Mouse (Mus musculus) layer of hippocampus, adult 9-10 months (tissue): ENCODE data around the gene Car15.
A peak's percentile ranks its signal among the peaks of the same experiment; 100 is the strongest.

Experiments used
- DNase-seq: peaks from one replicate; pipeline ENCODE4 v3.0.0; 2022; ENCODE audit warnings: low spot score

The Car15 gene

DNA sequence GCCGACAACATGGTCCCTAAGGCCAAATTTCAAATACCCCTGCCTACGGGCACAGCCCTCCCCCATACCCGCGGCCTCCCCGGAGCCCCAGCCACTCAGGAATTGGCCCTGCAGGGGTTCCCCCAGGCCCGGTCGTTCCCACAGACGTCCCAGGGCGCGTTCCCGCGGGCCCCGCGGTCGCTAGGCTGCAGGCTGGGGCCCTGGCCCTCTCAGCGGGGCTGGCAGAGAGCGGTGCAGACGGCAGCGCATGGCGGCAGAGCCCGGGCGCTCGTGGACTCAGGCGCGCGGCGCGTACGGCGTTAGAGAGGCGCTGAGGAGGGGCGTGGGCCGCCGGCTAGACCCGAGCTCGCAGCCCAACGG, 4.9 kb downstream of the Car15 start:
- DNase-seq, result no peak

- DNase-seq, result no peak
Observed at GRCm38 (mm10) chr16:17832821-17833220, 5.3 kb downstream of the Car15 start, which contains the start of gene B830017H08Rik. Gene B830017H08Rik, plus strand, starts transcription at chr16:17833121.

DNA sequence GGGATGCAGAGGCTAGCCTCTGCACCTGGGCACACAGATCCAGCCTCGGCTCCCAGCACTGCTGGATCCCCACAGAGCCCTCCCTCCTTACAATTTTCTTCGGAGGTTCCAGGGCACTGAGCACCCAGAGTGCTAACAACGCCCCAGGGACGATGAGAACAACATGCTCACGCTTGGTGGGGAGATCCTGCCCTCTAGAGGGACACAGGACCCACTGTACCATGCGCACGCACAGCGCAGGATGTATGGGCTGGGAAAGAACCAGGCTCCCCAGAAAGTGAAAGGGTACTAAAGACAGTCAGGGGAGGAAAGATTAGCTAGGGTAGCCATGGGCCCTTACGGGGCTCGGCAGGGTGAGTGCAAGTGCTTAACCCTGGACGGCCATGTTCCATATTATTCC, 6.4 kb downstream of the Car15 start:
- DNase-seq, result no peak

DNA sequence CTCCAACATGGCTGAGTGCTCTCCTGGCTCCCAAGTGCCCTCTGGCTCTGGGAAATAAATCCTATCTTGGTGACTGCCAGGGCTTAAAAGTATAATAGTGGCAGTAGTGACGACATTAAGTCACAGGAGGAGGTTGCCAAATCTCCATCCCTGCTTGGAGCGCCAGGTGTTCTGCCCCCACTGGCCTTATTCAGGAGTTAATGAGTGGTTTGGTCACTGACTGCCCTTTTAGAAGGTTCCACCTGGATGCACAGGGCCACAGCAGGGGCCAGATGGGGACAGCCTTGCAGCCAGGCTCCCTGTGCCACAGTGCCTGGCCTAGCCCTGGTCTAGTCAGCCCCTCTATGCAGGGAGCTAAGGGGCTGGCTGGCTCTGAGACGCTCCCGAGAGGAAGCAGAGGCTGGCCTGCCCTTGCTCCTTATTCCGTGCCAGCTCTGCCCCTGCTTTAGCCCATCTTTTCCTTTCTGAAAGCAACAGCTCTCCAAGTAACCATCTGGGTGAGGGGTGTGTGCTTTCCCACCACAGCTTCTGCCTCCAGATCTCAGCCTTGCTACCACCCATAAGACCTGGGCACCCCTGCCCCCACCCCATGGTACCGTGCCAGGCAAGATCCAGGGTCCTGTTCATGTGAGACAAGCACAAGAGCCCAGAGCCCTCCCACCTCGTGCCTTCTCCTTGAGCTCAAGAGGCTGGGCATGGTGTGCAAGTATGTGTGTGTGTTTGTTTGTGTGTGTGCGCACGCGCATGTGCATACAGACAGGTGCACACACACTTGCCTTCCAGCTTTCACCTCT, 7.6 kb downstream of the Car15 start:
- no peak for DNase-seq

DNA sequence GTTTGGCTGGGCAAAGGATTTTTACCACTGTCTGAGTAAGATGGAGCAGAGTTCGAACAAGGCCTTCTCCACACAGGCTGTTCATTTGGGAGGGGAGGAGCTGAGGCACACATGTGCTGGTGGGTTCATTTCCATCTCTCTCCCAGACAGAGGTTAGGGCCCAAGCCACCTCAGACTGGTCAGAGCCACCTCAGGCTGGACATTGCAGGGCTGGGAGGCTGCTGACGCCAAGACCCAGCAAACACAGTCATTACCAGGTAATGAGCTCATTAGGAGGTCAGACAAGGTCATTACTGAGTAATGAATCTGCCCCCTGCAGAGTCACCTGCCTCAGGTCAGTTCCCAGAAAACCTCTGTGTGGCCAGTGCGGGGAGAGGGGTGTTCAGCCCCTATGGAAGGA, 9.3 kb downstream of the Car15 start:
- DNase-seq, result no peak

DNA sequence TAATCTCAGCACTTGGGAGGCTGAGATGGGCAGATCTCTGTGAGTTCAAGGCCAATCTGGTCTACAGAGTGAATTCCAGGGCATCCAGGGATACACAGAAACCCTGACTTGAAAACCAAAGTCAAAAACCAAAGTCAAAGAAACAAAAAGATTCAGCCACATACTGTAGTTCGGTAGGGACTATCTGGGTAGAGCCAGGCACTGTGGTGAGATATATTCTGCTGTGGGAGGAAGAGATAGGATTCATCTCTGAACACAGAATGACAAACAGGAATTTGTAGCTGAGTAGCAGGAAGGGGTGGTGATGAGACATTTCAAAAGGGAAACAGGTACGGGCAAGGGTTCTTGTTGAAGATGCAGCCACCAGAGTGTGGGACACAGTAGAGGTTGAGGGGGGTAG, 9.9 kb downstream of the Car15 start:
- no peak for DNase-seq

GRCm38 (mm10) chr16:17826500-17826899, 11.7 kb downstream of the Car15 start:
- no peak for DNase-seq

DNA sequence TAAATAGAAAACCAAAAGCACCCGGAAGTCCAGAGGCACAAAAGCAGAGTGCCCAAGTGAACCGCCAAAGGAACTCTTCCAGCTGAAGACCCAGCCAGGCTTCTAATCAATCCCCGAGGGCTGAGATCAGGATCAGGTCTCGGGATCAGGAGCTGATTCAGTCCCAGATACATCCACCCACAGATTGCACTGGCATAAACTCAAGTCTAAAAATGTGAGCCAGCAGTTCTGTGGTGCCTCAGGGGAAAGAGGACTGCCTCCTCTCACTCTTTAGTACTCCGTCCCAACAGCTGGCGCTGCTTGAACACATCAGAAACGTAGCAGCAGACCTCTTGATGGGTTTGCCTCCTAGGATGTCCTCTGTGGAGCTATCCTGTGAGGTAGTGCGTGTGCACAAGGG, 21.6 kb downstream of the Car15 start:
- DNase-seq, result no peak

GRCm38 (mm10) chr16:17815411-17816402, 22.5 kb downstream of the Car15 start:
- DNase-seq, result no peak

- no peak for DNase-seq
Observed at GRCm38 (mm10) chr16:17813173-17813572, 25.0 kb downstream of the Car15 start.

GRCm38 (mm10) chr16:17812120-17812519, 26.0 kb downstream of the Car15 start:
- no peak for DNase-seq

- DNase-seq, result no peak
Observed at GRCm38 (mm10) chr16:17809711-17810110, 28.5 kb downstream of the Car15 start.

- DNase-seq, result no peak
Observed at GRCm38 (mm10) chr16:17809125-17809524, 29.0 kb downstream of the Car15 start.

DNA sequence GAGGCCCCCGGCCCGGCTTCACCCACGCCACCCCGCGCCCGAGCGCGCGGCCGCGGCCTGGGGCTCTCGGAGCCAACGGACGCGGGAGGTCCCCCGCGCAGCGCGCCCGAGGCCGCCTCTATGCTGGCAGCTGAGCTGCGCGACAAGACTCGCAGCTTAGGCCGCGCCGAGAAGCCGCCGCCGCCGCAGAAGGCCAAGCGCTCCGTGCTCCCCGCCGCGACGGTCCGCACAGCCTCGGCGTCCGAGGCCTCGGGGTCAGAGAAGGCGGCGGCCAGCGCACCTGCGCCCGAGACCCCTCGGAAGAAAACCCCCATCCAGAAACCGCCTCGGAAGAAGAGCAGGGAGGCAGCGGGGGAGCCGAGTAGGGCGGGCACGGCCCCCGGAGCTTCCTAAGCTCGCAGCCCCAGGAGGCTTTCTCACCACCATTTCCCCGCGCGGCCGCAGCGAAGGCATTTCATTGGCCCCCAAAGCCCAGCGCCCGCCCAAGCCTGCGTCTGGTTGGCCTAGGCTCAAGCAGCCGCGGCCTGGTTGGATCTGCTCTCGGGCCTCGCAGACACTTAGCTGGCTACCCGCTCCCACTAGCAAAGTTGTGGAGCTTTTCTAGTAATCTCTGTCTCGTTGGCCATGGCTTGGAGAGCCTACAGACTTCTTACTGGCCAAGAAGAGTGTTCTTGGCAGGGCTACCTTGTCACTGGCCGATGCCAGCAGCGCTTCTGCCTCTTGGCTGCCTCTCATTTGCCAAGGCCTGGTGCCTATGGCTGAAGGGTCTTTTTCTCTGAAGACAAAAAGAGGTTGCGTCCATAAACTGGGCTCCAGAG, 30.8 kb downstream of the Car15 start:
- DNase-seq, result peak; percentile 55

GRCm38 (mm10) chr16:17806581-17807191, 31.5 kb downstream of the Car15 start:
- no peak for DNase-seq

DNA sequence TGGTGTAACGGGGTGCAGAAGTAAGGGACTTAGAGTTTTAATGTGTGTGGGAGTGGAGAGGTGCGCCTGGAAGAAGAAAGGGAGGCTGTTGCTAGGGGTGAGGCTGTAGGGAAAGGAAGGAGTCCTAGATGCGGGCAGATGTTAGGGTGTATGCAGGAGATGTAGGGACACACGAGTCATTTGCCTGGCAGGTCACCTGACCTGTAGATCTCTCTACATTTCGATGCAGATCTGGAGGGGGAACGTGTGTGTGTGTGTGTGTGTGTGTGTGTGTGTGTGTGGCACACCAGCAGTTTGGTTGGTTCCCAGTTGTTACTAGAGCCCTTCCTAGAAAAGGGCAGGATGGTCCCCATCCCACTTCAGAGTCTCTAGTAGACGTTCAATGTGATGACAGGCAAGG, 33.2 kb downstream of the Car15 start:
- no peak for DNase-seq

DNA sequence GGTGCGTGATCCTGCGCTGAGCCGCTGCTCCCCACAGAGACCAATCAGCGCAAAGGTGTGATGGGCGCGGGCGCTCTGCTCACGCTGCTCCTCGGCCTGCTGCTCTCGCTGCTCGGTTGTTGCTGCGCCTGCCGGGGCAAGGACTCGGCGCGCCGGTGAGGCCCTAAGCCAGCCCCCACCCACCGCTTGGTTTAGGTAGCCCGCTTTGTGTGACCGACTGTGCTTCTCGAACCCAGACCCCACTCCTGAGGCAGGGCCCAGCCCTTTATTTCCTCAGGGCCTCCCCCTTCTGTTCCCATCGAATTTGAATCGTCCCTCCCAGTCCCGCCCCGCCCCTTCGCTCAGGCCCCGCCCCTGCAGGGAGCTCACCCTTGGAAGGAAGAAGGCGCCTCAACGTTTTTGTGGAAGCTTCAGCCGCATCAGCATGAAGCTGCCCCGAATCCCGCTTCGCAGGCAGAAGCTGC, 33.7 kb downstream of the Car15 start:
- DNase-seq, result no peak

DNA sequence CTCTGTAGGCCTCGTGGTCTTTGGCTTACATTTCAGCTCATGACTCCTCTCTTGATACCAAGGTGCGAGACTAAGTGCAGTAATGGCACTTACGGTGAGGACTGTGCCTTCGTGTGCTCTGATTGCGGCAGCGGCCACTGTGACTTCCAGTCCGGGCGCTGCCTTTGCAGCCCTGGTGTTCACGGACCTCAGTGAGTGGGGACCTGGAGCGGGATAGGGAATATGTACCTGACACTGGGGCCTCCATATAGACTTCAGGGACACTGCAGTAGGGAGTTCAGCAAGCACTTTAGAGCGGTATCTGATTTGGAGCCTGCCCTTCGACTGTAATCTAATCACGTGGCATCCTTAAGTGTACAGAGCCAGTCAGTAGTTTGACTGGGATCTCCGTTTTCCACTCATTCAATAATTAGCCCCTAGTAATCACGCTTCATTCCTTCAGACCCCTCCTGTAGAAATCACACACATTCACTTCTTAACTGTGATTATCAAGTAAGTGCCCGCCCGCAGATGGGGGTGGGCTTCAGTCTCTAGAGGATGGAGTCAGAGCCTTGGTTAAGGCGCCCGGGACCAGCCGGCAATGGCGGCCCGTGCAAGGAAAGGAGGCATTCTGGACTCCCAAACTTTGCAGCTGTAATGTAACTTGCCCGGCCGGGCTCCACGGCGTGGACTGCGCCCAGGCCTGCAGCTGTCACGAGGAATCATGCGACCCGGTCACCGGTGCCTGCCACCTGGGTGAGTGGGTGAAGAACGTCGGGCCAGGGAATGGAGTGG, 34.3 kb downstream of the Car15 start:
- no peak for DNase-seq

- DNase-seq, result no peak
Observed at GRCm38 (mm10) chr16:17802839-17803674, 35.1 kb downstream of the Car15 start.

DNA sequence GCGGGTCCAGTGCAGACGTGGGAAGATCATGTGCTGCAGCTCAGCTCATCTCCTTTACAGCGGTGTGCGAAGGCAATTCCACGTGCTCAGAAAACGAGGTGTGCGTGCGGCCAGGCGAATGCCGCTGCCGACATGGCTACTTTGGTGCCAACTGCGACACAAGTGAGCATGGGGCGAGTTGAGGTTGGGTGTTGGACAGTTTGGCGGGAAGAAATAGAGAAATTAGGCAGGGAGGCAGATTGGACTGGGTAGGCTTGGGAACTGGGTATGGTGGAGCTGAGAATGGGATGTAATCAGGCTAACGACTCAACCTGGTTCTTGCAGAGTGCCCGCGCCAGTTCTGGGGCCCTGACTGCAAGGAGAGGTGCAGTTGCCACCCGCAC, 35.7 kb downstream of the Car15 start:
- DNase-seq, result no peak
